Mouse (Mus musculus) NIH3T3 (cell line): ENCODE results near the gene Tex30.
"Not testable (repeated sequence)": the region's sequence is repeated elsewhere in the genome, so short reads cannot be mapped to it uniquely, and the experiment has no call there.

ENCODE experiments used
- DNase-seq: peaks from one replicate; pipeline ENCODE4 v3.0.0-alpha.2; 2012; ENCODE audit warnings: low read depth

Tex30 gene

GRCm38 (mm10) chr1:44102259-44102717 lies at the start of gene Tex30:
Gene Tex30 (minus strand): TSS chr1:44102441.
- DNase-seq: peak; percentile 98

DNA sequence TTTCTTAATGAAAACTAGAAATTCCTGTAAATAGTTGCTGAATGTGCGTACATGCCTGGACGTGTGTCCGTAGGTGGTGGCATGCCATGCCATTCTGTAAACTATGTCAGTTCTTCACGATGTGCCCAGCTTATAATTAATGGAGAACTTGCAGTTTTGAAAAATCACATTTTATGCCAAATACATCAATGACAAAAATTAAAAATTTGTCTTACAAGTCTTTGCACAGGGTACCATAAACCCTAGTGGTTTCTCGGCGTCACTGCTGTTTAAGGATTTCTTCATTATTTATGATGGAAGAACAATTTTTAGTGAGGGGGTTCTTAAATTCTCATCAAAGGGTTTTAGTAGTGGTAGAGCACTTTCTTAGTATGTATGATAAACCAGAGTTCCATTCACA lies 46.5 kb upstream of the Tex30 start:
- peak; percentile 24 for DNase-seq

- peak; percentile 88 for DNase-seq
Measured at GRCm38 (mm10) chr1:44147563-44148381, 45.5 kb upstream of the Tex30 start, which contains the start of gene Ercc5. Gene Ercc5 (plus strand): TSS chr1:44147744.

- peak; percentile 45 for DNase-seq
Measured at GRCm38 (mm10) chr1:44142747-44143146, 40.5 kb upstream of the Tex30 start.

GRCm38 (mm10) chr1:44140232-44140631 lies 38.0 kb upstream of the Tex30 start:
- no peak for DNase-seq

- DNase-seq: no peak
Measured at GRCm38 (mm10) chr1:44129929-44130581, 27.8 kb upstream of the Tex30 start.

DNA sequence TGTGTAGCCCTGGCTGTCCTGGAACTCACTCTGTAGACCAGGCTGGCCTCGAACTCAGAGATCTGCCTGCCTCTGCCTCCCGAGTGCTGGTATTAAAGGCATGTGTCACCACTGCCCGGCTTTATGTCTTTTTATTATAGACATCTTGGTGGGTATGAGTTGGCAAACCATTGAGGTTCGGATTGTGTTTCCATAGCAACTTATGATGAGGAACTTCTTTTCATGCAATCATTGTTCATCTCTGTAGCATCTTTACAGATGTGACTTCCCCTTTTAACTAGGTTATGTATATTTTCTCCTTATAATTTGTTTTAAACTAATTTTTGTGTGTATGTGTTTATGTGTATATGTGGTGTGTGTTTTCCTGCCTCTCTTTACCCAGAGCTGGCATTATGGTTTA lies 23.3 kb upstream of the Tex30 start:
- no peak for DNase-seq

GRCm38 (mm10) chr1:44122256-44122655 lies 20.0 kb upstream of the Tex30 start:
- DNase-seq: no peak

GRCm38 (mm10) chr1:44120074-44120406 lies 17.8 kb upstream of the Tex30 start:
- DNase-seq: no peak

DNA sequence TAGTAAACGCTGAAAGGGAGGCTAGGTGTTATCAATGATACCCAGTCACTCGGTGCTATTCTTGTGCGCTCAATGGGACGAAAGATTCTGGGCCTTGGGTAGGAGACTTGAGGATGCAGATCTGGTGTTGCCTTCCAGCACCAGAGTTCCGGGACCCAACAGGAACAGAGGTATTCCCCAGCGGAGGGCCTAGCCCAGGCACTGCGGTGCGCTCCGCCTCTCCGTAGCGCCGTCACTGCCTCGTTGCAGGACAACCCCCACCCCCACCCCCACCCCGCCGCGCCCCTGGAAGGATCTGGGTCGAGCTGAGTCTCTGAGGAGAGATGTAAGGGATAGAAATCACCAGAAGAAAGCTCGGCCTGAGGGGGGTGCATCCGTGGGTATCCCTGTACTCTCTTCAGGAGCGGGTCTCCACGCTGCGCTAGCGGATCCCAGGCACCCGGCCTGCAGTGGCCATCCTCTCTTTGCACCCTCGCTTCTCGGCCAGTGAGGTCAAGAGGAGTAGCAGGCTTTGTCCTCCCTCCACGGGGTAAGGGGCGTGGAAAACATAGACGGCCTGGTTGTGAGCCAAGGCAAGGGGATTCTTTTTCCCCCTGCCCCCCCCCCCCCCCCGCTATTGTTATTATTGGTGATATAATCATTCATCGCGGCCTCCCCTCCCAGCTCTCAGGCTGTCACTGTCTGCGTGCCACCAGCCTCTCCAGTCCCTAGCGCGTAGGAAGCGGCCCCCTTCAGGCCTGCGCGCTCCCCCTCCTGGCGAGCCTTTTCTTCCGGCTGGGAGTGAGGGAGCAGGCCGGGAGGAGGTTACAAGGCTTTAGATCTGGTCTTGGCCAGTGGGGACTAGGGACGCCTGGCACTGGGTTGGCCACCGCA lies 17.2 kb upstream of the Tex30 start:
- DNase-seq: peak; percentile 87

GRCm38 (mm10) chr1:44118239-44119054 lies 16.2 kb upstream of the Tex30 start, which contains the start of the genes Kdelc1 and Bivm:
Gene Kdelc1 (minus strand): TSS chr1:44118808.
Gene Bivm (plus strand): TSS chr1:44118957.
- DNase-seq: peak; percentile 97

DNA sequence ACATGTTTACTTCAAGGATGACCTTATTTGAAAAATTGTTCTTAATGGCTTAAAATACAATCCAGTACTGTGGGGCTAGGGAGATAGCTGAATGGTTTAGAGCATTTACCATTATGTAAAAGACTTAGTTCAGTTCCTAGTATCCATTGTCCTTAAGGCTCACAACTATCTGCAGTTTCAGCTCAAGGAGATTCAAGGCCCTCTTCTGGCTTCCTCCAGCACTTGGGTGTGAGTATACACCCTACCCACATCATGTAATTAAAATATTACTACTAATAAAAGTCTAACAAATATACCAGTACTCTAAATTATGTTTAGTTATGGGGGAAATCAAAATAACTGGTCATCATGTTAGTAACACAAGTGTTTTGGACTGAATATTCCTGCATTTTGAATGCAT lies 15.3 kb upstream of the Tex30 start:
- peak; percentile 33 for DNase-seq

- peak; percentile 11 for DNase-seq
Measured at GRCm38 (mm10) chr1:44102939-44103338, 698 bp upstream of the Tex30 start.

DNA sequence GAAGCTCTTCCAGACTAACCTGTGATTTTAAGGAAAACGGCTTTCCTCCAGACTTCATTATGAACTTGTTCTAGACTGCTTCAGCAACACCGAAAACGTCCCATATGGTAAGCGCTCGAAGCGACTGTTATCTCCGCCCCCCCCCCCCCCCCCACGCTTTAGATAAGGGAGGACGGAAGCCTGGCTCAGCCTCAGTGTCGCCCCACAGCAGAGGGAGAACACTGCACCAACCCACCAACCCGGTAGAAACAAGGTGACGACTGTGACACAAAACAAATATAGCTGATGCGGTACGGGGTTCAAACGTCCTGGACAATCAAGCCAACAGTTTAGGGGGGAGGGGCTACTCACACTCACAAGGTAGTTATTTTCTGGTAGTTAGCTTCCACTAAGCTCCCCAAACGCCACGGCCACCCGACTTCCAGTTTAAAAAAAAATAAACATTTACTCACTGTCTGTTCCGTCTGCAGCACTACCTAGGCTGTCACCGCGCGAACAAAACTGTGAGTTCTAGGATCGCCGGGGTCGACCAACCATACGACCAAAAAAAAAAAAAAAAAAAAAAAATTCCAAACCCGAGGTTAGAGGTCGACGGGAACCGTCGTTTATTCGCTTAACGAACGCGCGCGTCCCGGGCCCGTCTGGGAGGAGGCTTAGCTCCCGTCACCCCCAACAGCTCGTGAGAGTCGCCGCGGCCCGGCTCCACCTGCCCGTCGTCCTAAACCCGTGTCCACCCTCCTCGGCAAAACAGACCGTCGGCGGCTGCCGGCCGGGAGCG lies 604 bp downstream of the Tex30 start:
- peak; percentile 62 for DNase-seq

DNA sequence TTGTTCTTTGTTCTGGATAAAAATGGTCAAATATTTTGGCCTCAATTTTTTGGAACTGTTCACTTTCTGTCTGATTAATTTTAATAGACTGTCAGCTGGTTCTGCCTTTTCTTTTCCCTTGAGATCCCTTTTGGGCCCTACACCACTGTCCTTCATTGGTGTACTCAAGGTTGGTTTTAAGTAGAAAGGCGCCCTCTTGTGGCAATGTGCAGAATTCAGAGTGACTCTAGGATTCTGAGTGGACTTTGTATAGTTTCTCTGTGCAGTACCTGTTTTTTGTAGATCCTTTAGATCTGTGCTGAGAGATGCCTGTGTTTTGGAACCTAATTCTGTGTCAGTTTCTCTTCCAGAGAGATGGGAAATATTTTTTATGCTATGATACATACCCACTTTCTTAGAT lies 37.6 kb downstream of the Tex30 start:
- peak; percentile 86 for DNase-seq

DNA sequence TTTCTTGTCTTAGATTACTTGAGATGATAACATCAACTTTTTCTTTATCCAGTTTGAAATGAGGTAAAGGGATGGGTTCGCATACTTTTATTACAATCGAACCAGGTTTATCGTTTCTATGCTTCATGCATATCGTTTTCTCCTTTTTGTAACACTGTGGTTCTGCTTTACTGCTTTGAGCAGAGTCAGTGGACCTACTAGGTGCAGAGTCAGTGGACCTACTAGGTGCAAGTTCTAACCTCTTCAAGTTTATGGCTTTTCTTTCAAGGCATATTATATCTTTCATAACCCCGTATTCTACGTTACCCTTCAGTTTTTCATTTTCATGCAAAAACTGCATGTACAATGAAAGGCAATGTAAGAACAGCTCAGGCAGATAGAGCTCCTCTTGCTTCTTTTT lies 38.8 kb downstream of the Tex30 start:
- DNase-seq: no peak

DNA sequence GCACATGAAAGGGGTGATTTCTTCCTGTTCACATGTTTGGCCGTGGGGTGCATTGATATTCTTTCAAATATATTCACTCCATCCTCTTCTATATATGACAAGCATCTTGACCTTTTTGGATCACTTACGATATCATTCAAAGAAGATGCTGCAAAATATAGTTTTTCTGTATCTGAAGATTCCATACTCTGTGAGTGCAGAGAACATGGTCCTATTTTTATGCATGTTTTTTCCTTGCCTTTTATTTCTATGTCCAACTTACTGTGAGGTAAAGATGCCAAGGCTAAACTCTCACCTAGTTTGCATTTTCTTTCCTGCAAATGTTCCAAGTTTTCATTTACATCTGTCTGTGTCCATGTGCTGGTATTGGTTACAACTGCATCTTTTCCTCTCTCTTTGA lies 40.4 kb downstream of the Tex30 start, which contains the start of gene Gm8251:
Gene Gm8251, minus strand, starts transcription at position 101 of the 400 bp plus-strand sequence.
- DNase-seq: no peak

GRCm38 (mm10) chr1:44057805-44058204 lies 44.4 kb downstream of the Tex30 start:
- no peak for DNase-seq

DNA sequence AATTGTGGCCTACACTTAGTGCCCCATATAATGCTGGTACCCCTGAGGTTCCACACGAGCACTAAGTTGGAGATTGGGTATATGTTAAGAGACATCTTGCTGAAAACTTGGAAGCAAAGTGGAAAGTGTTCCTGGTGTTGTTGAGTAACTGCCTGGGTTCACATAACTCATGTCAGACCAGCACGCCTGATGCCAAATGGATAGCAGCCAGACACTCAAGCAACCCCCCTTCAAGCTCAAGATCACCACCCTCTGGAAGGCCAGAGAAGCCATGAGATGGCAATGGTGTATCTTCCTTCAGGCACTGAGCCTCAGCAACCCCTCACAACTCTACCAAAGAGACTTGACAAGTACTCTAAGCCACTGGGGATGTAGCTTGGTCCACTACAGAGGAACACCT lies 55.7 kb downstream of the Tex30 start:
- peak; percentile 88 for DNase-seq

DNA sequence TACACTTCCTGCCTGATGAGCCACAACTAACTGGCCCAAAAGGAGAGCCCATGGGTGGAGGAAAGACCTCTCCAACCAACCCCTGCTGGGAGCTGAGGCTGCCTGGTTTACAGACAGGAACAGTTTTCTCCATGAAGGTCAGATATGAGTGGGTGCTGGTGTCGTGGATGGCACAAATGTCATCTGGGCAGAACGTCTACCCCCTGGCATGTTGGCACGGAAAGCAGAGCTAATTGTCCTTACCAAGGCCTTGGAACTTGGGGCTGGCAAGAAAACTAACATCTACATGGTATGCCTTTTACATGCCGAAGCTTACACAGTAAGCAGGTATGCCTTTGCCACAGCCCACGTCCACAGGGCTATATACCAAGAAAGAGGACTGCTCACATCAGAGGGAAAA lies 56.6 kb downstream of the Tex30 start:
- DNase-seq: not testable (repeated sequence)

- DNase-seq: no peak
Measured at GRCm38 (mm10) chr1:44042555-44042915, 59.7 kb downstream of the Tex30 start.
